Mouse (Mus musculus): ENCODE results near the gene Nop53.

- TF ChIP-seq MYOG (IDR thresholded peaks at IDR 0.05; ENCODE audit: control insufficient read depth in 1 of 3, insufficient read depth in 1 of 3, insufficient read length in 2 of 3, low read depth in 2 of 3) (no peak), POLR2A (IDR thresholded peaks at IDR 0.05; ENCODE audit: insufficient read length, low read depth) (no peak)
Observed at GRCm38 (mm10) chr7:15933437-15934359, 12.2 kb downstream of the Nop53 start.
